Mouse (Mus musculus): ENCODE results near the gene Fstl3. TPM values are rescaled to one million over a fixed set of nuclear protein-coding genes. Genes with fewer than 3 reads are reported as not detected.
A peak's percentile ranks its signal among the peaks of the same experiment; 100 is the strongest.

Fstl3 gene
- polyA plus RNA-seq, 1 experiment from 2014 or later: 17.6 TPM

GRCm38 (mm10) chr10:79798289-79798928 lies 21.3 kb downstream of the Fstl3 start:
- no peak overlapping the region for H3K9ac ChIP-seq (ENCODE audit: low read length)
- ATAC-seq (ENCODE audit: low FRiP score, low TSS enrichment) (no peak), DNase-seq (ENCODE audit: low spot score) (no peak)
- H3K27ac ChIP-seq (replicated peaks): no peak overlapping the region
- H3K4me3 ChIP-seq (ENCODE audit: low read depth, low read length): no peak overlapping the region
- no peak for TF ChIP-seq EP300 (optimal IDR thresholded peaks at IDR 0.05)
- TF ChIP-seq CTCF (IDR thresholded peaks at IDR 0.05; ENCODE audit: low read depth): no peak
- no peaks in the 10 kb centered on the region for H3K9me3 ChIP-seq (ENCODE audit: control insufficient read depth, low read length)
- H3K4me2 ChIP-seq (replicated peaks; ENCODE audit: low read depth): no peak overlapping the region
- H3K4me1 ChIP-seq (replicated peaks; ENCODE audit: control insufficient read depth, insufficient read depth): peaks cover 9% of the 10 kb centered on the region
- H3K27me3 ChIP-seq (ENCODE audit: control insufficient read depth, insufficient read depth, low read length): no peaks in the 10 kb centered on the region
- no peaks in the 10 kb centered on the region for H3K36me3 ChIP-seq (ENCODE audit: control insufficient read depth, insufficient read depth, low read length)
- WGBS: 85% methylated on average over 12 of the region's 12 CpGs

- H3K9ac ChIP-seq (ENCODE audit: low read length): no peak overlapping the region
- H3K27me3 ChIP-seq (ENCODE audit: control insufficient read depth, insufficient read depth, low read length): no peaks in the 10 kb centered on the region
- H3K4me3 ChIP-seq (ENCODE audit: low read depth, low read length): no peak overlapping the region
- no peak overlapping the region for H3K4me2 ChIP-seq (replicated peaks; ENCODE audit: low read depth)
- TF ChIP-seq CTCF (IDR thresholded peaks at IDR 0.05; ENCODE audit: low read depth) (no peak), EP300 (optimal IDR thresholded peaks at IDR 0.05) (no peak)
- H3K36me3 ChIP-seq (ENCODE audit: control insufficient read depth, insufficient read depth, low read length): no peaks in the 10 kb centered on the region
- no peak overlapping the region for H3K27ac ChIP-seq (replicated peaks)
- no peaks in the 10 kb centered on the region for H3K9me3 ChIP-seq (ENCODE audit: control insufficient read depth, low read length)
- no peaks in the 10 kb centered on the region for H3K4me1 ChIP-seq (replicated peaks; ENCODE audit: control insufficient read depth, insufficient read depth)
- 72% methylated on average over 11 of the region's 11 CpGs for WGBS
- no peak for DNase-seq (ENCODE audit: low spot score)
- ATAC-seq (ENCODE audit: low FRiP score, low TSS enrichment): no peak
Observed at GRCm38 (mm10) chr10:79800508-79800907, 23.4 kb downstream of the Fstl3 start.

GRCm38 (mm10) chr10:79801837-79802236 lies 24.8 kb downstream of the Fstl3 start:
- DNase-seq (ENCODE audit: low spot score) (no peak), ATAC-seq (ENCODE audit: low FRiP score, low TSS enrichment) (no peak)
- Histone ChIP-seq H3K27ac (replicated peaks) (0 out of 2 replicates have a peak overlapping the region, but pooled peaks have one; percentile 8), H3K4me1 (replicated peaks; ENCODE audit: control insufficient read depth, insufficient read depth) (no peaks in the 10 kb centered on the region), H3K9me3 (ENCODE audit: control insufficient read depth, low read length) (no peaks in the 10 kb centered on the region), H3K4me3 (ENCODE audit: low read depth, low read length) (no peak overlapping the region), H3K4me2 (replicated peaks; ENCODE audit: low read depth) (no peak overlapping the region), H3K9ac (ENCODE audit: low read length) (no peak overlapping the region), H3K27me3 (ENCODE audit: control insufficient read depth, insufficient read depth, low read length) (no peaks in the 10 kb centered on the region), H3K36me3 (ENCODE audit: control insufficient read depth, insufficient read depth, low read length) (no peaks in the 10 kb centered on the region)
- WGBS: 56% methylated on average over 3 of the region's 3 CpGs
- TF ChIP-seq EP300 (optimal IDR thresholded peaks at IDR 0.05) (no peak), CTCF (IDR thresholded peaks at IDR 0.05; ENCODE audit: low read depth) (no peak)

- Histone ChIP-seq H3K27ac (replicated peaks) (no peak overlapping the region), H3K4me2 (replicated peaks; ENCODE audit: low read depth) (no peak overlapping the region), H3K9me3 (ENCODE audit: control insufficient read depth, low read length) (no peaks in the 10 kb centered on the region), H3K4me1 (replicated peaks; ENCODE audit: control insufficient read depth, insufficient read depth) (no peaks in the 10 kb centered on the region), H3K36me3 (ENCODE audit: control insufficient read depth, insufficient read depth, low read length) (no peaks in the 10 kb centered on the region), H3K4me3 (ENCODE audit: low read depth, low read length) (no peak overlapping the region), H3K9ac (ENCODE audit: low read length) (no peak overlapping the region), H3K27me3 (ENCODE audit: control insufficient read depth, insufficient read depth, low read length) (no peaks in the 10 kb centered on the region)
- TF ChIP-seq EP300 (optimal IDR thresholded peaks at IDR 0.05) (no peak), CTCF (IDR thresholded peaks at IDR 0.05; ENCODE audit: low read depth) (no peak)
- no peak for DNase-seq (ENCODE audit: low spot score)
- ATAC-seq (ENCODE audit: low FRiP score, low TSS enrichment): peak; percentile 22; the same call in 1 of the 2 replicates
- 50% methylated on average over 10 of the region's 11 CpGs for WGBS
Observed at GRCm38 (mm10) chr10:79802331-79802971, 25.4 kb downstream of the Fstl3 start.

GRCm38 (mm10) chr10:79803716-79804323 lies 26.7 kb downstream of the Fstl3 start:
- WGBS: 26% methylated on average over 29 of the region's 29 CpGs
- no peak for ATAC-seq (ENCODE audit: low FRiP score, low TSS enrichment)
- H3K4me1 ChIP-seq (replicated peaks; ENCODE audit: control insufficient read depth, insufficient read depth): no peaks in the 10 kb centered on the region
- H3K9ac ChIP-seq (ENCODE audit: low read length): no peak overlapping the region
- H3K36me3 ChIP-seq (ENCODE audit: control insufficient read depth, insufficient read depth, low read length): no peaks in the 10 kb centered on the region
- no peak overlapping the region for H3K4me2 ChIP-seq (replicated peaks; ENCODE audit: low read depth)
- no peak overlapping the region for H3K4me3 ChIP-seq (ENCODE audit: low read depth, low read length)
- no peak for TF ChIP-seq CTCF (IDR thresholded peaks at IDR 0.05; ENCODE audit: low read depth)
- no peak for TF ChIP-seq EP300 (optimal IDR thresholded peaks at IDR 0.05)
- H3K9me3 ChIP-seq (ENCODE audit: control insufficient read depth, low read length): no peaks in the 10 kb centered on the region
- H3K27ac ChIP-seq (replicated peaks): no peak overlapping the region
- DNase-seq (ENCODE audit: low spot score): no peak
- H3K27me3 ChIP-seq (ENCODE audit: control insufficient read depth, insufficient read depth, low read length): no peaks in the 10 kb centered on the region

- no peak overlapping the region for H3K4me3 ChIP-seq (ENCODE audit: low read depth, low read length)
- peak; percentile 6; the same call in 1 of the 2 replicates for ATAC-seq (ENCODE audit: low FRiP score, low TSS enrichment)
- DNase-seq (ENCODE audit: low spot score): no peak
Observed at GRCm38 (mm10) chr10:79805636-79806035, 28.6 kb downstream of the Fstl3 start.

More at GRCm38 (mm10) chr10:79805636-79806035, 28.6 kb downstream of the Fstl3 start:
- H3K27me3 ChIP-seq (ENCODE audit: control insufficient read depth, insufficient read depth, low read length): no peaks in the 10 kb centered on the region
- H3K9ac ChIP-seq (ENCODE audit: low read length): no peak overlapping the region
- H3K4me2 ChIP-seq (replicated peaks; ENCODE audit: low read depth): no peak overlapping the region
- H3K4me1 ChIP-seq (replicated peaks; ENCODE audit: control insufficient read depth, insufficient read depth): no peaks in the 10 kb centered on the region
- TF ChIP-seq CTCF (IDR thresholded peaks at IDR 0.05; ENCODE audit: low read depth): no peak
- H3K9me3 ChIP-seq (ENCODE audit: control insufficient read depth, low read length): no peaks in the 10 kb centered on the region
- WGBS: 62% methylated on average over 11 of the region's 11 CpGs
- 0 out of 2 replicates have a peak, but pooled peaks cover 3% of the 10 kb centered on the region for H3K36me3 ChIP-seq (ENCODE audit: control insufficient read depth, insufficient read depth, low read length)
- no peak overlapping the region for H3K27ac ChIP-seq (replicated peaks)

Measured in stomach, postnatal 0 days (tissue).